Mouse (Mus musculus): ENCODE measurements around the gene Stim1.

DNA sequence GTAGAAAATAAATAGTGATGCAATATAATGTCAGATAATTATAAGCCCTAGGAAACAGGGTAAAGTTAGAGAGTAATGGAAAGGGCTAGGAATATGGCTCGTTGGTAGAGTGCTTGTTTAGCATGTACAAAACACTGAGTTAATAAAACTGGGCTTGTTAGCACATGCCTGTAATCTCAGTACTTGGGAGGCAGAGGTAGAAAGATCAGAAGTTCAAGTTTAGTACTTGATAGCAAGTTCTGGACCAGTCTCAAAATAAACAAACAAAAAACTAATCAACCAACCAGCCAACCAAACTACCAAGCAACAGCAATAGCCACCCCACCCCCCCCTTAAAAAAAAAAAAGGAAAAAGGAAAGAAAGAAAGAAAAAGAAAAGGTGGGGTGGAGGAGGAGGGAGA, 33.2 kb downstream of the Stim1 start:
- TF ChIP-seq REST (IDR thresholded peaks at IDR 0.05; ENCODE audit: insufficient read depth, insufficient read length) (no peak), POLR2A (IDR thresholded peaks at IDR 0.05; ENCODE audit: insufficient read length, low read depth) (no peak), USF1 (IDR thresholded peaks at IDR 0.05; ENCODE audit: low read depth) (no peak)

Data from myocyte (in vitro differentiated cells).